Mouse (Mus musculus) lung, embryonic 15.5 days (tissue): ENCODE data around the gene Ppif. TPM values are rescaled to one million over a fixed set of nuclear protein-coding genes. Genes with fewer than 3 reads are reported as not detected.

Experiments
- ATAC-seq: fragments of 200-750 bp; cut with Nextera tagmentation; 2 replicates; pipeline ENCODE4 v1.8.0; 2017; ENCODE audit warnings: moderate number of reproducible peaks, borderline replicate concordance; ENCODE audit not compliant: low FRiP score, low TSS enrichment; ENCODE audit errors: extremely low read depth
- H3K27ac ChIP-seq: fragments of 300-500 bp; sonication (generic); 2 replicates; pipeline ENCODE4 v1.5.1; 2015; ENCODE audit warnings: moderate library complexity, mild to moderate bottlenecking, inconsistent platforms
- H3K27me3 ChIP-seq: fragments of 300-500 bp; sonication (generic); 2 replicates; pipeline ENCODE4 v1.6.1; 2015; ENCODE audit warnings: inconsistent platforms
- H3K36me3 ChIP-seq: fragments of 300-500 bp; sonication (generic); 2 replicates; pipeline ENCODE4 v1.6.1; 2015; ENCODE audit warnings: inconsistent platforms
- H3K4me1 ChIP-seq: fragments of 300-500 bp; sonication (generic); 2 replicates; pipeline ENCODE4 v1.6.1; 2015; ENCODE audit warnings: inconsistent platforms
- H3K4me2 ChIP-seq: fragments of 300-500 bp; sonication (generic); 2 replicates; pipeline ENCODE4 v1.6.1; 2015; ENCODE audit warnings: inconsistent platforms, mild to moderate bottlenecking, moderate library complexity
- H3K4me3 ChIP-seq: fragments of 300-500 bp; sonication (generic); 2 replicates; pipeline ENCODE4 v1.5.1; 2015; ENCODE audit warnings: mild to moderate bottlenecking, inconsistent platforms
- H3K9ac ChIP-seq: fragments of 300-500 bp; sonication (generic); 2 replicates; pipeline ENCODE4 v1.6.1; 2015; ENCODE audit warnings: inconsistent platforms
- H3K9me3 ChIP-seq: fragments of 300-500 bp; sonication (generic); 2 replicates; pipeline ENCODE4 v1.6.1; 2016; ENCODE audit warnings: inconsistent platforms
- WGBS: fragments of 180-500 bp; shearing (Covaris S2); methylation state at CpG from one replicate; pipeline ENCODE4 v1.1.7; 2015; 5-methylcytosine and 5-hydroxymethylcytosine counted together
- polyA plus RNA-seq: library from polyadenylated mRNA; unstranded; fragments of >200 nt; fragmentation: Nextera tagmentation; extraction: Ambion mirVana; gene quantifications from 2 replicates; pipeline ENCODE4 v1.2.1, GENCODE M21; 2015

Gene Ppif
- polyA plus RNA-seq, 1 experiment from 2014 or later = 24.3 TPM

DNA sequence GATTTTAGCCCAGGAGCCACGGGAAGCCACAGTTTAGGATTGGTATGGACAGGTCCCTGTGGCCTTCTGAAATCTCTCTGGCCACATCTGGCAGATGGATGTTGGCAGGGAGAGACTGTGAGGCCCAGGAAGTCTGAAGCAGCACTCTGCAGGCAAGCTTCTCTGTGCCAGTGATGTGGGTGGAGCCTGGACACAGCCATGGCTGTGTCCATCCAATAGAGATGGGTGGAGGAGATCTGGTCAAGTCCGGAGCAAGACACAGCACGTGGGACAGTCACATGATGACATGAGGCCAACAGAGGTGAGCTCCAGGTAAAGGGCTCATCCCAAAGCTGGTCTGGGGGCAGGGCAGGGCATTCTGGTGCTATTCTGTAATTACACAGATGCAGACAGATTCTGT, 47.3 kb downstream of the Ppif start:
- Histone ChIP-seq H3K36me3 (peaks cover 3% of the 10 kb centered on the region; the same call in 1 of the 2 replicates), H3K27ac (no peak overlapping the region), H3K9me3 (no peaks in the 10 kb centered on the region), H3K4me1 (peaks cover 50% of the 10 kb centered on the region), H3K9ac (no peak overlapping the region), H3K27me3 (no peaks in the 10 kb centered on the region), H3K4me2 (no peak overlapping the region), H3K4me3 (no peak overlapping the region)
- no peak for ATAC-seq
- WGBS = 69% methylated on average over 3 of the region's 3 CpGs

DNA sequence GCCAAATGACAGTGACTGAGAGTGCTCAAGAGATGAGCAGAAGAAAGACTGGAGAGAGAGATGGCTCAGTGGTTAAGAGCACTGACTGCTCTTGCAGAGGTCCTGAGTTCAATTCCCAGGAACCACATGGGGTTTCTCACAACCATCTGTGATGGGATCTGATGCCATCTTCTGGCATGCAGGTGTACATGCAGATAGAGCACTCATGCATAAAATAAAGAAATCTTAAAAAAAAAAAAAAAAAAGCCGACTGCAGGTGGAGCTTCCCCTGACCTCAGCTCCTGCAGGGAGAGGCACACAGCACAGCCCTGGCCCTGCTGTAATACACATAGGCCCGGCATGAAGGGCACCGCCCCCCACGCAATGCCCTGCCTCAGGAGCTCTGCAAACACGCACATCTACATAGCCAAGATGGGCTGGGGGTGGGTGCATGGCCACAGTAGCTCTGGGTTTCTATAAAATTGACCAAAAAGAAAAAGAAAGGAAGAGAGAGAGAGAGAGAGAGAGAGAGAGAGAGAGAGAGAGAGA, 48.0 kb downstream of the Ppif start:
- H3K9ac ChIP-seq = no peak overlapping the region
- peaks cover 43% of the 10 kb centered on the region for H3K4me1 ChIP-seq
- H3K36me3 ChIP-seq = peaks cover 6% of the 10 kb centered on the region; the same call in 1 of the 2 replicates
- no peak overlapping the region for H3K27ac ChIP-seq
- WGBS = 53% methylated on average over 5 of the region's 5 CpGs
- no peak for ATAC-seq
- no peak overlapping the region for H3K4me3 ChIP-seq
- no peak overlapping the region for H3K4me2 ChIP-seq
- H3K9me3 ChIP-seq = no peaks in the 10 kb centered on the region
- no peaks in the 10 kb centered on the region for H3K27me3 ChIP-seq

DNA sequence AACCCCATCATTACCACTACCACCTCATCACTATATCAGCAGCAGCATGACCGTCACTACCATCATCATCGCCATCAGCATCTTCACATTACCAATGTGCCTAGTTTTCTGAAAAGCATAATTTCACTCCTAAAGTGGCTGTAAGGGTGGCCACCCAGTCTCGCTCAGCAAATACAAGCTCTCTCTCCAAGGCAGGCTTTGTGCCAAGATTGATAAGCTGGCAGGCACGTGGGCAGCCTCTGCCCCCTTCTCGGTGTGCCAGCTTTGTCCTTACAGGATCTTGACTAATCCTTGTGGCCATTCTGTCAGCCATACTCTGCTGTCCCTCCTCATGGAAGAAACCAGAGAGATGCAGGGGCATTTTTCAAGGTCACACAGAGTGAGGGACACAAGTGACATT, 49.0 kb downstream of the Ppif start:
- H3K9me3 ChIP-seq = no peaks in the 10 kb centered on the region
- WGBS = 52% methylated on average over 5 of the region's 5 CpGs
- H3K36me3 ChIP-seq = peaks cover 7% of the 10 kb centered on the region; the same call in 1 of the 2 replicates
- no peak overlapping the region for H3K27ac ChIP-seq
- H3K9ac ChIP-seq = no peak overlapping the region
- no peak for ATAC-seq
- H3K4me2 ChIP-seq = no peak overlapping the region
- no peak overlapping the region for H3K4me3 ChIP-seq
- no peaks in the 10 kb centered on the region for H3K27me3 ChIP-seq
- peaks cover 43% of the 10 kb centered on the region for H3K4me1 ChIP-seq

DNA sequence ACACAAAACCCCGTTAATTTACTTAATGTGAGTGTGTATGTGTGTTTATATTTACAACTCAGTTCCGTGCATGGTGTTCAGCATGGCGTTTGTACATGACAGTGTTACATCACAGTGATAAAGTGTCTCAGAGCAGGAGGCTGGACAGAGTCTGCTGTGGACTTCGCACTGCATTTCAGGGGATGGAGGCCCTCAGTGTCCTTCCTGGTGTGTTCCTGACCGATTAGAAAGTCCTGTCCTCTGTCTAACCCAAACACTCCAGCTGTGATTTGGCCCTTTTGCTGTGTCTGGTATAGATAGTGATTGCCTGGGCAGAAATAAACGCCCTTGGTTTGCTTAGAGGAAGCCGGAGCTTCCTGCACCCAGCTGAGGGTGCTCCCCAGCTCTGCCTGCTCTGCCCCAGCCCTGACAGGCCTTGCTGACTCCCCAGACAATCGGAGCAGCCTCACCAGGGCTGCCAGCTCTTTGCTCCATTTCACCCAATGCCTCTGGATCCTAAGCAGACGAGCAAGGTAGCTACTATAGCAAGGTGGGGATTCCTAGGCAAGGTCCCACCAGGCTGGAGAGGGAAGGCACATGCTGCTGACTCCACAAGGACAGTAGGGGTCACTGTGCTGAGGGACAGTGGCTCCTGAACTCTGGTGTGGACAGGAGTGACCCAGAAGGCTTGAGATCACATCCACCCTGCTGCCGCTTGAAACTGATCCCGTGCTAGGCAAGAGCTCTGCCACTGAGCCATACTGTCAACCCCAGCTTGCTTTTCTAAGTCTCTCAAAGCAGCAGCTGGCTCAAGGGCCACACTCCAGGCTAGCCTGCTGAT, 51.6 kb downstream of the Ppif start:
- ATAC-seq = no peak
- Histone ChIP-seq H3K27ac (no peak overlapping the region), H3K27me3 (no peaks in the 10 kb centered on the region), H3K4me3 (no peak overlapping the region), H3K4me2 (no peak overlapping the region), H3K9me3 (no peaks in the 10 kb centered on the region), H3K9ac (no peak overlapping the region), H3K4me1 (peaks cover 36% of the 10 kb centered on the region), H3K36me3 (peaks cover 7% of the 10 kb centered on the region; the same call in 1 of the 2 replicates)
- 54% methylated on average over 11 of the region's 11 CpGs for WGBS

DNA sequence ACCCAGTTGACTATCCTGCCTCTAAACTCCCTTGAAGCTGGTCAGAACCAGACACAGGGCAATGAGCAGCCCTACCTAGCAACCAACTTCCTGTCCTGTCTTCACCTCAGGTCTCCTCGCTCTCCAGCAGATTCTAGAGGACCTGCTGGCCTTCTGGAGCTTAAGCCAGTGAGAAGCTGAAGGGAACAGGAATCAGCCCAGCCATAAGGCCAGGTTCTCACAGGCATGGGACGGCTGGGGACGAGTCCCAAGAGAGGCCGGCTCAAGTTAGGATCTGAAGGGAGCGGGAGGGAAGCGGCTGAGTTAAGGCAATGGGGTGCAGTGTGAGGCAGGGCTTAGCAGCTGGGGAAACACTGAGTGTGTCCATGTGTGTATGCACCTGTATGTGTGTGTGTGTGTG, 52.4 kb downstream of the Ppif start:
- Histone ChIP-seq H3K36me3 (peaks cover 7% of the 10 kb centered on the region; the same call in 1 of the 2 replicates), H3K4me2 (no peak overlapping the region), H3K9ac (no peak overlapping the region), H3K27me3 (no peaks in the 10 kb centered on the region), H3K4me1 (peaks cover 31% of the 10 kb centered on the region), H3K9me3 (no peaks in the 10 kb centered on the region), H3K4me3 (no peak overlapping the region), H3K27ac (no peak overlapping the region)
- no peak for ATAC-seq
- 91% methylated on average over 6 of the region's 6 CpGs for WGBS

DNA sequence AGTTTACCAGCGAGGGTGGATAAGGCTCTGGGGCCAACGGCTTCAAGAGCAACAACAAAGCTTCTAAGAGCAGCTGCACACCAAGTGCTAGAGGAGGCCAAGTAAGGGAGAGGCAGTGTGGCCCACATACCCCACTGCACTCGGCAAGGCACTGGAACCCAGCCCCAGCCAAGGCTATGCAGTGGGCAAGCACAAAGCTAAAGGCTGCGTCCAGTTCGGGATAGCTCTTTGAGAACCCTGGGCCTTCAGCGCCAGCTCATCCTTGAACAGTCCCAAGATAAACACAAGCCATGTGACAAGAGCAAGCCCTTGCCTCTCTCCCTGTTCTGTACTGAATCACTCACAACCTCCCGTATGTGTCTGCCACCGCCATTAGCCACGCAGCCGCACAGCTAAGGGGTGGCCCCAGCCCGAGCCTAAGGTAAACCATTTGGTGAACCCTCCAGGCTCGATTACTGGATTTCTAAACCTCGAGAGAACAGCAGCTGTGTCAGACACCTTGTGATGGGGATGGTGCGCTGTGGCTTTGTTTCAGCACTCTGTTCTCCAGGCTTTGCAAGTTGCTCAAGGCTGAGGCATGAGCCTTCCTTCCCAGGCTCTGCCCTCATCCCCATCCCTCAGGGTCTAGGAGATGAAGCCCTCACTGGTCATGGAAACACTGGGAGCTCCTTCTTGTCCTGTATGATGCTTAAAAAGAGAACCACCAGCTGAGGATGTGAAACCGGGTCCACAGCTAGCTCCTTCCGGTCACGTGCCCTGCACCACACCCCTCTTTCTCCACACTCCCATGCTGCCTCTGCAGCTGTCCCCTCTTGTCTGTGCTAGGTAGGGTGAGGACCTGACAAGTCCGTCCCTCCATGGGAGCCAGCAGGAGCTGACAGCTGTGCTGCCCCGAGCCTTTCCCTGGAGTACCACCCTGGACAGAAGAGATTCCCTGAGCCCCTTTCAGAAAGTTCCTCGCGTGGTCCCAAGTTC, 53.3 kb downstream of the Ppif start:
- no peak overlapping the region for H3K4me3 ChIP-seq
- H3K4me1 ChIP-seq = peaks cover 29% of the 10 kb centered on the region
- no peak overlapping the region for H3K27ac ChIP-seq
- H3K9ac ChIP-seq = no peak overlapping the region
- no peak overlapping the region for H3K4me2 ChIP-seq
- H3K36me3 ChIP-seq = peaks cover 7% of the 10 kb centered on the region; the same call in 1 of the 2 replicates
- H3K27me3 ChIP-seq = no peaks in the 10 kb centered on the region
- 58% methylated on average over 21 of the region's 21 CpGs for WGBS
- ATAC-seq = no peak
- H3K9me3 ChIP-seq = no peaks in the 10 kb centered on the region

DNA sequence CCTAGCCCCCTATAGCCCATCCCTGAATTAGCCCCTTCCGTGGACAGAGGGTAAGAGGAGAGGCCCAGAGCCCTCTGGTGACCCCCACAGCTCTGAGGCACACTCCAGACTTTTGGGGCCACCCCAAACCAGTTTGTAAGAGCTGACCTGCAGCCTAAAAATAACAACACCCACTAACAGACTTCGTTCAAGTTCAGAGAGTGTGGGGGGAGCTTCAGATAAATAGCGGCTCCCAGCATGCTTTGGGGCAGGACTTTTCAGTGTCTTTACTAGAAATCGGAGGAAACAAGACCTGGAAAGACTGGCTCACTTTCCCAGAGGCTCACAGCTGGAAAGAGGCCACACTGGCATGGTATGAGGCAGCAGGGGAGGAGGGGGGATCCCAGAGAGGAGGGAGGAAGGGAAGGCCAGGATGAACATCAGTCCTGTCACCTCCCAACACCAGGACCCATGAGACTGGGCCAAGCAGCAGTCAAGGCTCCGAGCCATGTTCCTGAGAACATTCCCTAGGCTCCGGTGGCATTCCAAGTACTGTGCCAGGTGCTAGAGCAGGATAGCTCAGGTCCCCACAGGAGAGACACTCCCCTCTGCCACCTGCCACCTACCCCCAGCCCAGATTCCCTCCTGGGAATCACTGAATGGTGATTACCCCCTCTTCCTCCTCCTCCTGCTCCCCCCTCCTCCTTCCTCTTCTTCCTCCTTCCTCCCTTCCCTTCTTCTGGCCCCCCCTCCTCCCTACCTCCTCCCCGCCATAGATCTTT, 54.2 kb downstream of the Ppif start:
- Histone ChIP-seq H3K27ac (no peak overlapping the region), H3K9ac (no peak overlapping the region), H3K4me3 (no peak overlapping the region), H3K4me1 (peaks cover 29% of the 10 kb centered on the region), H3K27me3 (no peaks in the 10 kb centered on the region), H3K4me2 (no peak overlapping the region), H3K9me3 (no peaks in the 10 kb centered on the region), H3K36me3 (peaks cover 7% of the 10 kb centered on the region; the same call in 1 of the 2 replicates)
- ATAC-seq = no peak
- 61% methylated on average over 7 of the region's 7 CpGs for WGBS

DNA sequence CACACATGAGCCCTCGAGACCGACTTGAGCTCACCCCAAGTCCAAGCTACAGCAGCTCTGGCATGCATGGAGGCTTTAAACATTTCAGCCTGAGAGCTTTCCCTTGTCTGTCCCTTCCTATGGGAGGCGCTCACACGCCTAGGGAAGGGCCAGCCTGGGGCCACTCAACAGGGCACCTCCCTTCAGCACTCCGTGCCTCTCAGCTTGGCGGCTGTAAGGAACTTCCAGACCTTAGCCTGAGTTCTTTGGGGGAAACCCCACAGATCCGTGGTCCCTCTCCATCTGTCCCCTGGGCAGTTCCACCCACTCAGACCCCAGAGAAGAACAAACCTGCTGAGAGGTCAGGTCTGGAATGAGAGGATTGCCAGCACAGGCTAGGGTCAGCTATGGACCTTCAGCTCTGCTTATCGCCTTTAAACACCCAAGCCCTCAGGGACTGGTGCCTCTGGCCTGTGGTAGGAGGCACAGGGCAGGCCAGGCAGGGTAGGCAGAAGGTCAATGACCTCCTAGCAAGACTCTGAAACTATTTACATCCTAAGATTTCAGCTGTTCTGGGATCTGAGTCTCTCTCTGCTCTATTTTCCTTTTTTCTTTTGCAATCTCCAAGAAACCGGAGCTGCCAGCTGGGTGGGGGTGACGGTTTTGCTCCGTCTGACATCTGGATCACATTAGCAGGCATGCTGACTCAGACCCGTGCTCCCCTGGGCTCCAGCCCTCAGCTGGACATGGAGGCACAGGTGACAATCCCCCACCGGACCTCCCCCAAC, 55.4 kb downstream of the Ppif start:
- 47% methylated on average over 13 of the region's 13 CpGs for whole genome bisulfite sequencing
- H3K9me3 ChIP-seq = no peaks in the 10 kb centered on the region
- peaks cover 29% of the 10 kb centered on the region for H3K4me1 ChIP-seq
- no peak overlapping the region for H3K4me3 ChIP-seq
- H3K9ac ChIP-seq = no peak overlapping the region
- ATAC-seq = no peak
- H3K27ac ChIP-seq = no peak overlapping the region
- peaks cover 7% of the 10 kb centered on the region; the same call in 1 of the 2 replicates for H3K36me3 ChIP-seq
- no peak overlapping the region for H3K4me2 ChIP-seq
- no peaks in the 10 kb centered on the region for H3K27me3 ChIP-seq
